Mouse (Mus musculus) heart, embryonic 15.5 days (tissue): Measurements from ENCODE around the gene Tbc1d24. TPM values are rescaled to one million over a fixed set of nuclear protein-coding genes. Genes with fewer than 3 reads are reported as not detected.
A peak's percentile ranks its signal among the peaks of the same experiment; 100 is the strongest.

Experiments
- ATAC-seq: fragments of 200-750 bp; cut with Nextera tagmentation; replicated peaks from 2 replicates; pipeline ENCODE4 v1.8.0; 2017; ENCODE audit warnings: low read depth, moderate TSS enrichment; ENCODE audit not compliant: insufficient number of reproducible peaks, insufficient read depth, low FRiP score
- H3K27ac ChIP-seq: fragments of 300-500 bp; sonication (generic); 2 replicates; pipeline ENCODE4 v1.5.1; 2015; ENCODE audit warnings: mild to moderate bottlenecking, inconsistent platforms
- H3K27me3 ChIP-seq: fragments of 300-500 bp; sonication (generic); 2 replicates; pipeline ENCODE4 v1.6.1; 2015; ENCODE audit warnings: inconsistent platforms
- H3K36me3 ChIP-seq: fragments of 300-500 bp; sonication (generic); 2 replicates; pipeline ENCODE4 v1.6.1; 2015; ENCODE audit warnings: mild to moderate bottlenecking, inconsistent platforms
- H3K4me1 ChIP-seq: fragments of 300-500 bp; sonication (generic); replicated peaks from 2 replicates; pipeline ENCODE4 v1.6.1; 2015; ENCODE audit warnings: inconsistent platforms
- H3K4me2 ChIP-seq: fragments of 300-500 bp; sonication (generic); 2 replicates; pipeline ENCODE4 v1.6.1; 2015; ENCODE audit warnings: inconsistent platforms, mild to moderate bottlenecking, moderate library complexity
- H3K4me3 ChIP-seq: fragments of 300-500 bp; sonication (generic); 2 replicates; pipeline ENCODE4 v1.5.1; 2015; ENCODE audit warnings: mild to moderate bottlenecking, inconsistent platforms
- H3K9ac ChIP-seq: fragments of 300-500 bp; sonication (generic); 2 replicates; pipeline ENCODE4 v1.6.1; 2015; ENCODE audit warnings: mild to moderate bottlenecking, inconsistent platforms
- H3K9me3 ChIP-seq: fragments of 300-500 bp; sonication (generic); replicated peaks from 2 replicates; pipeline ENCODE4 v1.6.1; 2016; ENCODE audit warnings: inconsistent platforms
- WGBS: fragments of 180-500 bp; shearing (Covaris S2); methylation state at CpG from one replicate; pipeline ENCODE4 v1.1.7; 2015; ENCODE audit warnings: mixed read lengths; 5-methylcytosine and 5-hydroxymethylcytosine counted together
- polyA plus RNA-seq: library from polyadenylated mRNA; unstranded; fragments of >200 nt; fragmentation: Nextera tagmentation; extraction: Ambion mirVana; gene quantifications from 2 replicates; pipeline ENCODE4 v1.2.1, GENCODE M21; 2015

Gene Tbc1d24
- polyA plus RNA-seq, 1 experiment from 2014 or later = 3.8 TPM

DNA sequence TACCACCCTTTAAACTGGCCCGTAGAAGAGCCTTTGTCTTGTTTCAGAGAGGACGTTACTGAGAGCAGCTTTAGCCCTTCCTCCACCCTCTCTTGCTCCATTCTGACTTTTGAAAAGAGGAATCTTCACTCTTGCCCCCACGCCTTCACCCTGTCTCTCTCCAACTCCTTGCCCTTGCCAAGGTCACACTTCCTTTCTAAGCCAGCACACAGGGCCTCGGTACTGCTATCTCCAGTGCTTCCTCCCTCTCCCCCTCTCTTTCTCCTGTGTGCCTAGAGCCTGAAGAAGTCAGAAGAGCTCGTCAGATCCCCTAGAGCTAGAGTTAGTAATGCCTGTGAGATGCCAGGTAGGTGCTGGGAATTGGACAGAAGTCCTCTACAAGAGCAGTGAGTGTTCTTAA is 34.6 kb downstream of the Tbc1d24 start:
- Histone ChIP-seq H3K9ac (no peak overlapping the region), H3K27ac (0 out of 2 replicates have a peak overlapping the region, but pooled peaks have one; percentile 99), H3K4me1 (peaks cover 28% of the 10 kb centered on the region), H3K36me3 (peaks cover 14% of the 10 kb centered on the region), H3K9me3 (no peaks in the 10 kb centered on the region), H3K27me3 (no peaks in the 10 kb centered on the region), H3K4me3 (no peak overlapping the region), H3K4me2 (no peak overlapping the region)
- no peak for ATAC-seq
- WGBS = 66% methylated on average over 5 of the region's 5 CpGs

- H3K27ac ChIP-seq = peak overlapping the region; percentile 99; the same call in 1 of the 2 replicates
- WGBS = 69% methylated on average over 3 of the region's 3 CpGs
- no peak for ATAC-seq
- H3K36me3 ChIP-seq = peaks cover 17% of the 10 kb centered on the region
- peaks cover 34% of the 10 kb centered on the region for H3K4me1 ChIP-seq
- peak overlapping the region; percentile 80 for H3K4me2 ChIP-seq
- no peaks in the 10 kb centered on the region for H3K27me3 ChIP-seq
- H3K9me3 ChIP-seq = no peaks in the 10 kb centered on the region
- H3K9ac ChIP-seq = peak overlapping the region; percentile 89
- H3K4me3 ChIP-seq = peak overlapping the region; percentile 85
Observed at GRCm38 (mm10) chr17:24170125-24170524, 35.2 kb downstream of the Tbc1d24 start.

DNA sequence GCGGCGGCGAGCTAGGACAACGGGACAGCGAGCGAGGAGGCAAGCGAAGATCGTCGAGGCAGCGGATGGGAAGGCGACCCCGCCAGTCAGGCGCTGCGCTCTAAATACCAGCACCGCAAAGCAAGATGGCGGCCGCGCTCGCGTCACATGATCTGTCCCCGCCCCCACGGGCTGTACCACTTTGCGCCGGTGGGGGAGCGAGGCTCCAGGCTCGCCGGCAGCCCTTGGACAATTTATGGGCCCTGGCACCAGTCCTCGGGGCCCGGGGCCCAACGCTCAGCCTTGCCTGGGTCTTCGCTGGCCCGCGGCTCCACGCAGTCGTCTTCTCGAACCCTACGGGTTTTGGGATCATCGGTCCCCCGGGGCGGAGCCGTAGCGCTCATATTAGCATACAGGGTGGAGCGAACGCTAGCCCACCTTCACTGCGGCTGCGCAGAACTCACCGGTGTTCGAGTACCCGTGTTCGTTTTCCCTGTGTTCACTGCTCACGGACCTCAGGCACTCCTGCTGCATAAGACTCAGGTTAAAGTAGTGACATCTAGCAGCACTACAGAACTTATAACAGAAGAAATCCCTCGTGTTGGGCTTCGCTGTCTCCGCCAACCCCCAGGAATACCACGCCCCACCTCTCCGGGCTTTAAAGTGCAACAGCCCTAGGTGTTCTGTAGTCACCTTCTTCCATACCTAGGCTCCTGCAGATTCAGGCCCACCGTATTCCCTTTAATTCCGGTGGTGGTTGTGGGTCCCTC is 35.9 kb downstream of the Tbc1d24 start, which contains the start of gene Atp6v0c:
Gene Atp6v0c, minus strand, starts transcription at position 386 of the 749 bp plus-strand sequence.
- Histone ChIP-seq H3K9me3 (no peaks in the 10 kb centered on the region), H3K9ac (peak within 1 kb of the TSS; percentile 89), H3K27me3 (no peaks in the 10 kb centered on the region), H3K4me3 (peak within 1 kb of the TSS; percentile 85), H3K27ac (peak within 1 kb of the TSS; percentile 99), H3K36me3 (peaks cover 22% of the 10 kb centered on the region), H3K4me2 (peak within 1 kb of the TSS; percentile 80), H3K4me1 (peaks cover 34% of the 10 kb centered on the region)
- under 1% methylated on average over 58 of the region's 58 CpGs for WGBS
- peak; percentile 87 for ATAC-seq

GRCm38 (mm10) chr17:24168590-24169277 is 36.6 kb downstream of the Tbc1d24 start:
- H3K4me3 ChIP-seq = peak overlapping the region; percentile 85
- peaks cover 34% of the 10 kb centered on the region for H3K4me1 ChIP-seq
- ATAC-seq = peak; percentile 54
- no peaks in the 10 kb centered on the region for H3K27me3 ChIP-seq
- under 1% methylated on average over 41 of the region's 41 CpGs for WGBS
- H3K4me2 ChIP-seq = peak overlapping the region; percentile 80
- peaks cover 22% of the 10 kb centered on the region for H3K36me3 ChIP-seq
- H3K9ac ChIP-seq = peak overlapping the region; percentile 89
- H3K27ac ChIP-seq = peak overlapping the region; percentile 99
- H3K9me3 ChIP-seq = no peaks in the 10 kb centered on the region

- peak overlapping the region; percentile 99; the same call in 1 of the 2 replicates for H3K27ac ChIP-seq
- H3K9me3 ChIP-seq = no peaks in the 10 kb centered on the region
- H3K9ac ChIP-seq = peak overlapping the region; percentile 89
- H3K4me3 ChIP-seq = peak overlapping the region; percentile 85
- H3K27me3 ChIP-seq = no peaks in the 10 kb centered on the region
- peak overlapping the region; percentile 80 for H3K4me2 ChIP-seq
- no peak for ATAC-seq
- H3K4me1 ChIP-seq = peaks cover 32% of the 10 kb centered on the region
- peaks cover 22% of the 10 kb centered on the region for H3K36me3 ChIP-seq
- 48% methylated on average over 7 of the region's 7 CpGs for WGBS
Observed at GRCm38 (mm10) chr17:24167891-24168505, 37.4 kb downstream of the Tbc1d24 start.

GRCm38 (mm10) chr17:24167120-24167519 is 38.2 kb downstream of the Tbc1d24 start:
- H3K4me2 ChIP-seq = peak overlapping the region; percentile 80; the same call in 1 of the 2 replicates
- H3K27me3 ChIP-seq = no peaks in the 10 kb centered on the region
- H3K9me3 ChIP-seq = no peaks in the 10 kb centered on the region
- peak overlapping the region; percentile 85 for H3K4me3 ChIP-seq
- H3K9ac ChIP-seq = 0 out of 2 replicates have a peak overlapping the region, but pooled peaks have one; percentile 33
- ATAC-seq = no peak
- H3K4me1 ChIP-seq = peaks cover 38% of the 10 kb centered on the region
- WGBS = 71% methylated on average over 6 of the region's 6 CpGs
- H3K36me3 ChIP-seq = peaks cover 22% of the 10 kb centered on the region
- H3K27ac ChIP-seq = 0 out of 2 replicates have a peak overlapping the region, but pooled peaks have one; percentile 20

GRCm38 (mm10) chr17:24164566-24165259 is 40.6 kb downstream of the Tbc1d24 start:
- no peaks in the 10 kb centered on the region for H3K27me3 ChIP-seq
- H3K9me3 ChIP-seq = no peaks in the 10 kb centered on the region
- no peak overlapping the region for H3K27ac ChIP-seq
- no peak overlapping the region for H3K4me3 ChIP-seq
- 73% methylated on average over 11 of the region's 11 CpGs for WGBS
- H3K36me3 ChIP-seq = peaks cover 22% of the 10 kb centered on the region
- H3K4me1 ChIP-seq = peaks cover 35% of the 10 kb centered on the region
- H3K9ac ChIP-seq = no peak overlapping the region
- no peak overlapping the region for H3K4me2 ChIP-seq
- no peak for ATAC-seq

DNA sequence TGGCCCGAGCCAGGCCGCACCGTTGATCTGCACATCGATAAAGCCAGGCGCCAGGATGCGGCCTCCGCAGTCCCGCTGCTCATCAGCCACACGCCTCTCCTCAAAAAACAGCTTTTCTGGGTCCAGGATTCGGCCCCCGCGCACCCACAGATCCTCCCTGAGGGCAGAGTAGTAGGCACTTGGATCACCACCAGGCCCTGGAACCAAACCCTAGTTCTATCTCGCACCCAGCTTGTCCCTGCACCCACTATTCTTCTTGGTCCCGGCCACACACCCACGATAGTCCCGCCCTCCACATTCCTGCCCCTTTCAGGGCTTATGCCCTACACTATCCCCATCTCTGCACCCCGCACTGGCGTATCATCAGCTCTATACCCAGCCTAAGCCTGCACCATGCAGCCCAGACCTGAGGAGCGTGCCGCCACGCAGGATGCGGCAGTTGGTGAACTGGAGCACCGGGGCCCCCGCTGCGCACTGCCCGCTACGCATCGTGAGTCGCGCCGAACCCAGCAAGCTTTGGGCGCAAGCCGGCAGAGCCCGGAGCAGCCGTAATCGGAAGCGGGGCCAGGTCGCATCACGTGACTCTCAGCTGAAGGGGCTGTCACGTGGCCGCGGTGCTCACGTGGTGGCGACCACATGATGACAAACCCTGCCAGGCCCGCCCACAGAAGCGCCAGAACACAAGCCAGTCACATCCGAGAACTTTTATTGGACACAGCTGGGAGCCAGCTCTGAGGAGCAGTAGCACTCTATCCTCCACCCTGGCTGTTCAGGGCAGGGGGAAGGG is 42.0 kb downstream of the Tbc1d24 start, which contains the start of gene Amdhd2:
Gene Amdhd2, minus strand, starts transcription at position 591 of the 787 bp plus-strand sequence.
- peak within 1 kb of the TSS; percentile 90 for H3K27ac ChIP-seq
- peaks cover 22% of the 10 kb centered on the region for H3K36me3 ChIP-seq
- peak; percentile 81 for ATAC-seq
- no peaks in the 10 kb centered on the region for H3K27me3 ChIP-seq
- H3K9me3 ChIP-seq = no peaks in the 10 kb centered on the region
- peaks cover 34% of the 10 kb centered on the region for H3K4me1 ChIP-seq
- peak within 1 kb of the TSS; percentile 75 for H3K9ac ChIP-seq
- peak within 1 kb of the TSS; percentile 86 for H3K4me3 ChIP-seq
- WGBS = under 1% methylated on average over 47 of the region's 47 CpGs
- peak within 1 kb of the TSS; percentile 99 for H3K4me2 ChIP-seq

DNA sequence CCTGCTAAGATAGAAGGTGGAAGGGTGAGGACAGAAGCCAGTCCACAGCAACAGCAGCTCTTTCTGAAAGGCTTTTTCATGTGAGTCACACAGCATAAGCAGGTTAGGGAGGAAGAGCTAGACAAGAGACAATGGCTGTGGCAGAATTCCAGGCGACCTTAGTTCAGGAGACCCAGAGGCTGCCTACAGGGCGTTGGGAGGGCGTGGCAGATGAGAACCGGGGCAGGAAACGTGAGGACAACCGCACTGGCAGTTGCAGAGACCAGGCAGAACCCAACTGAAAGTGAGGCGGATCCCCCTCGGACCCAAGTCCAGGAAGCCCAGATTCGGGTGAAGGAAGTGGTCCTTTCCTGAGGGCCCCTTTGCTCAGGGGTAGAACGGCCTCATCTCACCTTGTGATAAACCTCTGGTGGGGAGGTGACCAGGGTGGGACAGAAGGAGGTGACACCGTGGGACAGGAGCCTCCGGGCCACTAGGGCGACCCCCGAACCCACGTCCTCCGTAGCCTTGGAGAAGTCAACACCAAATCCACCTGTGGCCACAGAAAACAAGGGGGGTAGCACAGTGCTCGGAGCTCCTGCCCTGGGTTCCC is 42.7 kb downstream of the Tbc1d24 start:
- Histone ChIP-seq H3K27me3 (no peaks in the 10 kb centered on the region), H3K4me2 (peak overlapping the region; percentile 99), H3K9ac (peak overlapping the region; percentile 75), H3K9me3 (no peaks in the 10 kb centered on the region), H3K4me3 (peak overlapping the region; percentile 86), H3K27ac (peak overlapping the region; percentile 90), H3K36me3 (peaks cover 22% of the 10 kb centered on the region), H3K4me1 (peaks cover 27% of the 10 kb centered on the region)
- peak; percentile 5; the same call in 1 of the 2 replicates for ATAC-seq
- WGBS = 18% methylated on average over 17 of the region's 17 CpGs

DNA sequence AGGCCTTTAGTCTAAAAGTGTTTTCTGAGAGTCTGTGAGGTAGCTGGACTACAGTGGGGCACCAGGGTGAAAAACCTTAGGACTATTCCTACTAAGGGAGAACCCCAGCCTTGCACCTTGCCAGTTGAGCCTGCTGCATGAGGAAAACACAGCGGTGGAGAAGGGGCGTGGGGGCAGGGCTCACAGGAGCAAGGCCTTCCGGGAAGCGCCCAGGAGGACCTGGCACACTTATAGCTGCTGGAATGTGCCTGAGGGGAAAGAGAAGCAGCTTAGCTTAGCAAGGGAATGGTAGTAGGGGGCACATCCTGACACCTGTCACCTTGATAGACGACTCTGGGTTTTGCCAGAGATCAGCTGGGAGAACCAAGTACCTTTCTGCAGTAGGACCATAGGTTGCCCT is 43.9 kb downstream of the Tbc1d24 start:
- ATAC-seq = no peak
- H3K4me1 ChIP-seq = peaks cover 18% of the 10 kb centered on the region
- H3K9me3 ChIP-seq = no peaks in the 10 kb centered on the region
- no peak overlapping the region for H3K4me2 ChIP-seq
- H3K27ac ChIP-seq = no peak overlapping the region
- H3K4me3 ChIP-seq = no peak overlapping the region
- H3K9ac ChIP-seq = no peak overlapping the region
- no peaks in the 10 kb centered on the region for H3K27me3 ChIP-seq
- peaks cover 11% of the 10 kb centered on the region for H3K36me3 ChIP-seq
- 73% methylated on average over 5 of the region's 5 CpGs for WGBS
